ENCODE assay signal across 23 mouse cellular contexts in the genomic region with DNA sequence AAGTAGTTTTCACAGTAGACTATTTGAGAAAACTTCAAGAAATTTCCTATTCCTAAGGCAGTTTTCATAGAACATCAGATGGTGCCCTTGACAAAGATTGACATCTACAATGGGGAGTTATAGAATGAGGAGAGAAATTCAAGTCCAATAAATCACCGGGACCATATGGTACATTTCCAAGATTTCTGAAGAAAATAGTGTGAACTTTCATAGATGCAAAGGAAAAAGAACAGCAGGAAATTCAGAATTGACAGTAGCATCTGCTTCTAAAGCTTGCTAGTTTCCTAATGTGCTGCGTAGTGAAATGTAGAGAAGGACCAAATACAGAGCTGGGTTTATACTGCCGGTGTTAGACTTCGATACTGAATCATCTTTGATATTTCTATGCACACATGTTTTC.
DNase-seq lines count a peak whose midpoint lies in the region; ATAC-seq lines count a peak whose summit lies in the region.
"Had no signal": no experiment of that assay in that cellular context is flagged by ENCODE, and none has a peak within 500 bp of the region (broad histone marks: within the 10 kb centered on the region; RNA-seq: fewer than 3 reads in every experiment).

No protein-coding gene starts in this region.

- no peaks in the 10 kb centered on the region for H3K9me3 ChIP-seq in forebrain, embryonic 13.5 days (replicated peaks)
- H3K9me3 ChIP-seq in forebrain, embryonic 10.5 days, result no peaks in the 10 kb centered on the region
- H3K9me3 ChIP-seq in forebrain, embryonic 16.5 days (ENCODE audit: control insufficient read depth, low read length), result no peaks in the 10 kb centered on the region
- H3K9me3 ChIP-seq: hindbrain, embryonic 13.5 days had no signal

- peak; percentile 50; the same call in 1 of the 2 replicates for ATAC-seq in forebrain, embryonic 13.5 days
- peak; percentile 41 for ATAC-seq in frontal cortex, adult (ENCODE audit: low TSS enrichment)
- peak; percentile 61 for ATAC-seq in forebrain, embryonic 16.5 days
- ATAC-seq in megakaryocyte progenitor cell, adult 5-6 weeks (replicated peaks; ENCODE audit: poor library complexity), result no peak
- ATAC-seq: activated CD4-positive, CD25-positive, alpha-beta regulatory T cell, adult 4 months; hindbrain, embryonic 16.5 days; inflammation-experienced regulatory T-cells, adult 6 months; intestine, embryonic 16.5 days had no signal

- no peak overlapping the region for H3K9ac ChIP-seq in forebrain, embryonic 13.5 days
- H3K9ac ChIP-seq in forebrain, embryonic 16.5 days (replicated peaks; ENCODE audit: low read depth, low read length), result no peak overlapping the region
- H3K9ac ChIP-seq: hindbrain, embryonic 13.5 days had no signal

- no peak for DNase-seq in forebrain, embryonic 10.5 days (ENCODE audit: extremely low spot score, low spot score)
- DNase-seq in frontal cortex, postnatal 25 days (ENCODE audit: low spot score in 2 of 2), result no peak
- peak; percentile 57 for DNase-seq in brain, adult 2 months (ENCODE audit: low read depth, low spot score)
- no peak for DNase-seq in c-Kit-positive CD71-positive TER-119-positive erythroid progenitor cells, embryonic 14.5 days (ENCODE audit: low spot score)
- DNase-seq: adrenal gland, adult 8-10 months; adrenal gland, postnatal 25 days; cerebellum, adult 18-20 months; cerebellum, adult 9-10 months; cerebellum, postnatal 14 days; gastrocnemius, adult 2 months; gastrocnemius, postnatal 14 days; heart, adult 11 months; kidney, adult 18-20 months had no signal

- H3K4me3 ChIP-seq in forebrain, embryonic 13.5 days, result no peak overlapping the region
- no peak overlapping the region for H3K4me3 ChIP-seq in forebrain, embryonic 10.5 days
- no peak overlapping the region for H3K4me3 ChIP-seq in forebrain, embryonic 16.5 days (replicated peaks; ENCODE audit: low read length)
- H3K4me3 ChIP-seq: gastrocnemius, adult 2 months; hindbrain, embryonic 13.5 days had no signal

- H3K27me3 ChIP-seq in forebrain, embryonic 13.5 days, result no peaks in the 10 kb centered on the region
- H3K27me3 ChIP-seq in forebrain, embryonic 10.5 days (ENCODE audit: poor library complexity, severe bottlenecking), result no peaks in the 10 kb centered on the region
- no peaks in the 10 kb centered on the region for H3K27me3 ChIP-seq in forebrain, embryonic 16.5 days (replicated peaks; ENCODE audit: control insufficient read depth, insufficient read depth, low read length)
- H3K27me3 ChIP-seq: hindbrain, embryonic 13.5 days had no signal

- no peaks in the 10 kb centered on the region for H3K4me1 ChIP-seq in forebrain, embryonic 13.5 days
- H3K4me1 ChIP-seq in forebrain, embryonic 10.5 days, result no peaks in the 10 kb centered on the region
- no peaks in the 10 kb centered on the region for H3K4me1 ChIP-seq in forebrain, embryonic 16.5 days (replicated peaks; ENCODE audit: control insufficient read depth, insufficient read depth, low read length)
- H3K4me1 ChIP-seq: hindbrain, embryonic 13.5 days had no signal

- no peak overlapping the region for H3K4me2 ChIP-seq in forebrain, embryonic 13.5 days
- no peak overlapping the region for H3K4me2 ChIP-seq in forebrain, embryonic 16.5 days (ENCODE audit: low read length)
- H3K4me2 ChIP-seq: heart, embryonic 11.5 days; hindbrain, embryonic 13.5 days had no signal

- H3K27ac ChIP-seq in forebrain, embryonic 13.5 days, result no peak overlapping the region
- no peak overlapping the region for H3K27ac ChIP-seq in forebrain, embryonic 10.5 days
- H3K27ac ChIP-seq in forebrain, embryonic 16.5 days (ENCODE audit: low read length), result no peak overlapping the region
- H3K27ac ChIP-seq: gastrocnemius, adult 2 months; hindbrain, embryonic 13.5 days had no signal

- WGBS in forebrain, embryonic 13.5 days, result 80% methylated on average over 4 of the region's 4 CpGs
- WGBS in forebrain, embryonic 10.5 days, result 93% methylated on average over 4 of the region's 4 CpGs
- 59% methylated on average over 4 of the region's 4 CpGs for WGBS in forebrain, embryonic 16.5 days

- no peaks in the 10 kb centered on the region for H3K36me3 ChIP-seq in forebrain, embryonic 13.5 days (ENCODE audit: poor library complexity, severe bottlenecking)
- no peaks in the 10 kb centered on the region for H3K36me3 ChIP-seq in forebrain, embryonic 10.5 days (replicated peaks)
- H3K36me3 ChIP-seq in forebrain, embryonic 16.5 days (ENCODE audit: control insufficient read depth, insufficient read depth), result no peaks in the 10 kb centered on the region
- H3K36me3 ChIP-seq: hindbrain, embryonic 13.5 days had no signal
